Mouse (Mus musculus) embryonic fibroblast, embryonic 13.5 days (primary cell): ENCODE data around the gene Myo9a. TPM values are rescaled to one million over a fixed set of nuclear protein-coding genes. Genes with fewer than 3 reads are reported as not detected.

Source experiments
- H3K27ac ChIP-seq: 2 replicates; pipeline ENCODE4 v1.5.1; 2012; ENCODE audit warnings: low read length, control low read depth, inconsistent platforms; ENCODE audit not compliant: insufficient read depth
- H3K4me1 ChIP-seq: 2 replicates; pipeline ENCODE4 v1.6.1; 2011; ENCODE audit warnings: low read length; ENCODE audit not compliant: control insufficient read depth, insufficient read depth
- H3K4me3 ChIP-seq: 2 replicates; pipeline ENCODE4 v1.5.1; 2011; ENCODE audit warnings: mild to moderate bottlenecking, control low read depth, low read length; ENCODE audit not compliant: insufficient read depth
- CTCF ChIP-seq: IDR thresholded peaks from 2 replicates; pipeline ENCODE4 v1.5.1; 2011; ENCODE audit warnings: mild to moderate bottlenecking, control low read depth, low read length, moderate library complexity, borderline replicate concordance; ENCODE audit not compliant: insufficient read depth
- POLR2A ChIP-seq: IDR thresholded peaks from 2 replicates; pipeline ENCODE4 v1.6.1; 2011; ENCODE audit warnings: low read depth, mild to moderate bottlenecking, control low read depth, low read length, moderate library complexity
- polyA plus RNA-seq: library from polyadenylated mRNA; stranded (reverse); fragments of >200 nt; gene quantifications from 2 replicates; pipeline ENCODE4 v1.2.4, GENCODE M21; 2011; ENCODE audit warnings: low read depth; ENCODE audit not compliant: missing spikeins, insufficient read length

The Myo9a gene
- polyA plus RNA-seq, 1 experiment = 38.4 TPM

DNA sequence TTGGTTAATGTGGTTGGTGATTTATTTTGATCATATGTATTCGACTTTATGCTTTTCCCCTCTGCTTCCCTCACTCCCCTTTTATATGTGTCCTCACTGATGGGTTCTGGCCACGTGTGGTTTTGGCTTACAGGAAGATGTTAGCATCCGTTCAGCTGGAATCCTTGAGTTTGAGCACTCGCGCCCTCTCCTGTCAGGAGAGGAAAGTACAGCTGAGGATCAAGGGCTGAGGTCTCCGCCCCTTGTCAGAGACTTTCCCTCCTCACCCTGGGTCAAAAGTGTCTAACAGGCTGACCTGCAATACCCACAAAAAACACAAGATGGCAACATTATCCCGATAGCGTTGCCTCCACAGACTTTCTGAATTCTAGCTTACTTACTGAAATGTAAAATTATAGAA is 208.6 kb downstream of the Myo9a start:
- no peak overlapping the region for H3K27ac ChIP-seq
- H3K4me3 ChIP-seq = no peak overlapping the region
- no peaks in the 10 kb centered on the region for H3K4me1 ChIP-seq
- no peak for TF ChIP-seq POLR2A
- peak; percentile 56; the same call in 1 of the 2 replicates for TF ChIP-seq CTCF

DNA sequence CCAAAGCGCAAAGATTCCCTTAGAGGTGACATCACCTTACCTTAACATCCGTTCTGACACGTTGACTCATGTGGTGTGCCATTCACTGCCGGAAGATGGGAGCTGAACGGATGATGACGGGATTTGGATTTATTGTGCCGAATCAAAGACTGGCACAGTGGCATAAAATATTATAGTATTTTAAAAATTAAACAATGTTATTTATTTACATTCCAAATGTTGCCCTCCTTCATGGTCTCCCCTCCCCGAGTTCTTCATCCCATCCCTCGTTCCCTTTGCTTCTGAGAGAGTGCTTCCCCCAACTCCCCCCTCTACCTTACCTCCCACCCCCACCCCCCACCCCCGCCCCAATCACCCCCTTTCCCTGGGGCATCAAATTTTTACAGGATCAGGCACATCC is 209.9 kb downstream of the Myo9a start, which contains the start of gene Nr2e3:
Gene Nr2e3, minus strand, starts transcription at position 101 of the 400 bp plus-strand sequence.
- Histone ChIP-seq H3K4me3 (no peak within 1 kb of the TSS), H3K27ac (no peak within 1 kb of the TSS), H3K4me1 (no peaks in the 10 kb centered on the region)
- TF ChIP-seq POLR2A (no peak), CTCF (no peak)

DNA sequence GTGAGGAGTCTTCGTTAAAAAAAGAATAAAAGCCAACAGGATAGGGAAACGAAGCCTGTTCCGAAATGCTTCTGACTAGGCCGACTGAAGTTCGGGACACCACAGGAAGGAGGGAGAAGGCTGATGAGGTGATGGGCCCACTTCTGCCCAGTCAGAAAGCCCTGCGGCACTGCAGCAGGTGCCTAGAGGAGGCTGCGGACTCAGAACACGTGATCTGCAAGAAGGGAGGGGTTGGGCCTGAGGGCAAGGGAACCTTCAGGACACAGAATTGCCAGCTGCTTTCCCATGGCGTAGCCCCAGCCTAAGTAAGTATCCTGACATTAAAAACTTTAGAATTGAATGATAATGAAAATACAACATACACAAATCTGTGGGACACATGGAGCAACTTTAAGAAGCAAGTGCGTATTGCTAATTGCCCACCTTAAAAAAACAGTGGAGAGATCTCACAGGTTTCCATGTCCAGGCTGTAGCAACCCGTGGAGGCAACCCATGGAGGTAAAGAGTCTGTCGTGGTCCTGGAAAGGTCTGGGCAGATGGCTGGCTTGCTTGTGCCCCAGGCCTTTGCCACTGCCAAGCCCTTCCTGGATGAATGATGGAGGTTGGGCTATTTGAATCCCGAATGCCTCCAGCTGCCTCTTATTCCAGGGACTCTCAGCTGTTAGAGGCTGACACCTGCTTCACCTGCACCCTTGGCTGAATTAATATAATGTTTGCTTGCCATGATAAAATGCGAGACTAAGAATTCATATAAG is 210.7 kb downstream of the Myo9a start:
- Histone ChIP-seq H3K27ac (no peak overlapping the region), H3K4me3 (no peak overlapping the region), H3K4me1 (no peaks in the 10 kb centered on the region)
- TF ChIP-seq CTCF (no peak), POLR2A (no peak)

DNA sequence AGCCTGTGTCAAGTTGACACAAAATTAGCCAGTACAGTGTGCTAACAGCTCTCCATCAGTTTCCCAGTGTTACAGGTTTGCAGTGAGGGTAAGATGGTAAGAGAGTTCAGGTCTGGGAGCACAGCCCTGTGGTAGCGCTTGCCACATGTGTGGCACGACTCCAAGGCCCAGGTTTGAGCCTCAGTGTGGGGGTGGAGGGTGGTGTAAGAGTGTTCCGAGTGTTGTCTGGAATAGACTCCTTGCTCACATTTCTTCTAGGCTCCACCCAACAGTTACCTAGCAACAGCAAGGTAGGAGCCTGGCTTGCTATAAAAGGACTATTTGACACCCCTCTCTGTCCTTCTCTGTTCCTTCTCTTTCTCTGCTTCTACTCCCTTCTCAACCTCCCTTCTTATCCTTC is 213.7 kb downstream of the Myo9a start:
- H3K4me3 ChIP-seq = no peak overlapping the region
- TF ChIP-seq POLR2A = no peak
- TF ChIP-seq CTCF = no peak
- no peaks in the 10 kb centered on the region for H3K4me1 ChIP-seq
- H3K27ac ChIP-seq = no peak overlapping the region

DNA sequence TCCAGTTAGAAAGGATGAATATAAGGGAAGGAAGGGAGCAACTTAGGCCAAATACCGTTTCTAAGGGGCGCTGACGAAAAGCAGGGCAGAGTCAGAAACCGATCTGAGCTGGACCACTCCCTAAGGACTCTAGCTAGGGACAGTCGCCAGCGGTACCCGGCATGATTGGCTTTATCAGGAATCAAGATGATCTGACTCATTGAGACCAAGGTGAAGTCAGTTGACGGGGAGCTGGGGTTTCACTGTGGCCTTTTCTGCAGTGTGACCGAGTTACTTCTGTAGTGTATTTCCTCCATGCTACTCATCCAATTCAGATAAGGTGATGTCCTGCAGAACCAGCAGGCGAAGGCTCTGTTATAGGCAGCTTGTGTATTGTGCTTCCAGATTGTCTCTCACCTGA is 214.3 kb downstream of the Myo9a start:
- Histone ChIP-seq H3K4me3 (no peak overlapping the region), H3K4me1 (no peaks in the 10 kb centered on the region), H3K27ac (no peak overlapping the region)
- no peak for TF ChIP-seq POLR2A
- TF ChIP-seq CTCF = no peak

DNA sequence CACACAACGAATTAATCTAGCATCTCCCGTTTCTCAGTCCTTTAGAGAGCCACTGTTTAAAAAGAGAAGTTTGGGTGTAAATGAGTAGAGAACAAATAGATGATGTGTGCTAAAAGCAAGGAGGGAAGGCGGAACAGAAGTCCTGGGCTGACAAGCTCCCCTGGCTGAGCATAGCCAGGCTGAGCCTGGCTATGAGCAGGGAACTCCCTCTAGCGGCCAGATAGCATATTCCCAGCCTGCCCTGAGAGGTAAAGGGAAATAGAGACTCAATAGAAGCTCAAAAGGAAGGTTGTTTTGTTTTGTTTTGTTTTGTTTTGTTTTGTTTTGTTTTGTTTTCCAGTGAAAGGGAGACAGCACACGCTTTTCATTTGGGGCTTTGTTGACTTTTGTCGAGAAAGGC is 218.7 kb downstream of the Myo9a start:
- Histone ChIP-seq H3K4me3 (no peak overlapping the region), H3K27ac (no peak overlapping the region), H3K4me1 (no peaks in the 10 kb centered on the region; the same call in 1 of the 2 replicates)
- TF ChIP-seq POLR2A = no peak
- peak; percentile 50; the same call in 1 of the 2 replicates for TF ChIP-seq CTCF

DNA sequence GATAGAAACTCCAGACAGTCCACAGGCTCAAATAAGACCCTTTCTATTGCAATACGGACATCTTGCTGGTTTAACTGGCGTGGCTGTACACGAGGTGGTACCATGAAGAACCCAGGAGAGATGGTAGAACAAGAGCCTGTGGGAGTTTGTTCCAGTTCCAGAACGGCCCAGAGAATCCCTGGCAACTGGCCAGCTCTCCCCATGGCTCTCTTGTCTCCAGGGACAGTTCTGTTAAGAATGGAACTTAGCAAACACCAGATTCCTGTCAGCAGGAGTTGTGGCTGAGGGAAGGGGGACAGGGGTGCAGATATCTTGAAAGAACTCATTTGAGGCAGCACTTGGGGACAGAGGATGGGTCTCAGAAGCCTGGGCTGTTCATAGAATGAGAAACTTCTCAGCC is 220.6 kb downstream of the Myo9a start:
- H3K27ac ChIP-seq = no peak overlapping the region
- TF ChIP-seq POLR2A (no peak), CTCF (no peak)

More for the DNA sequence above, 220.6 kb downstream of the Myo9a start:
- Histone ChIP-seq H3K4me3 (no peak overlapping the region), H3K4me1 (no peaks in the 10 kb centered on the region; the same call in 1 of the 2 replicates)

Other genes with a start within 250 kb of the Myo9a start
- gene Hexa, start 211.4 kb upstream of the Myo9a start, polyA plus RNA-seq = 144 TPM in 2 replicates
- gene Tmem202, start 211.0 kb upstream of the Myo9a start, polyA plus RNA-seq = 2.3 and 2.4 TPM in 2 replicates
- gene Celf6, start 173.0 kb upstream of the Myo9a start, polyA plus RNA-seq = not detected in 2 replicates
- 30.5 and 32.4 TPM in 2 replicates for gene Parp6, start 133.6 kb upstream of the Myo9a start, polyA plus RNA-seq
- gene Pkm, start 94.5 kb upstream of the Myo9a start, polyA plus RNA-seq = 1,030 and 1,261 TPM in 2 replicates
- 0.53 and 0.67 TPM in 2 replicates for gene Gramd2, start 70.8 kb upstream of the Myo9a start, polyA plus RNA-seq
- gene Senp8, start 186 bp upstream of the Myo9a start, polyA plus RNA-seq = 11.9 and 12.1 TPM in 2 replicates
- not detected in 2 replicates for gene Nr2e3, start 209.8 kb downstream of the Myo9a start, polyA plus RNA-seq